Mouse (Mus musculus) T-helper 1 cell (primary cell): ENCODE data around the gene Prkg1.

Experiments
- in situ Hi-C: fragments of 300-600 bp; cut with MboI, MseI; formaldehyde crosslinking; loops from one replicate; pipeline ENCODE4 v1.15.1; 2025; ENCODE audit warnings: high pct_unique_total_duplicates

Prkg1 gene

DNA sequence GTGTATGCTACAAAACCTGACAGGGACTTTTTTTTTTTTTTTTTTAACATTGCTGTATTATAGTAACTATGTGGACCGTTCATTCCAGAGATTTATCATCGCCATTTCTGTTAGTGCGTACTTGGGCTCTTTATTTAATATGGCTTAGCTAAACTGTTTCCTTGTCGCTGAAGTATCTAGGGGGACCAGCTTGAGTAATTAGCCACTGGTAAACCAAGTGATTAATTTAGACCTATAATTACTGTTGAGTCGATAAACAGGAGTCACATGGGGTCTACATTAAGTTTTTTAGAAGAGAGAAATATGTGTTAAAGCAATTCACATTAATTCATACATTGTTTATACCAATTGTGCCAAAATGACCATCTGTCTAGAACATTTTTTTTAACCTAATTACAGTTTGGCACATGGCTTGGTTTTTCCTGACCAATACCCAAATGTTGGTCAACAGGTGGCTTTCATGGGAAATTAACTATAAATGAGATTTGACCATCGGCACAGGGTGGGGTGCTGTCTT lies 605.8 kb downstream of the Prkg1 start:
- in situ Hi-C loops: no loop called here

DNA sequence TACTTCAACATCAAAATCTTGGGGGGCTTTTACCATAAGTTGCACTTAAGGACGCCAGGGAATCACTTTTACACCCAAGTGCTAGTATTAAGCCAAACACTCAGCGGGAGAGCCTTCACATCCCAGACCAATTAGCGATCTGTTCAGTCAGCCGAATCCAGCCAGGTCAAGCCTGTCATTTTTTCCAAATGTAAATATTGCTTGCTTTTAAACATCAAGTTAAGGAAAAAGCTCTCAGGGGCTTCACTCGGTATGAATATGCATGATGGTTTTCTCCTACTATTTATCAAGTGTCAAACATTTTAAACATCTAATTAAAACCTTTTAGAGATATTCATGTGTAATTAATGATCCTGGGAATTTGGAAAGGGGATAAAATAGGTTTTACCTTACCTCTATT lies 611.4 kb downstream of the Prkg1 start:
- in situ Hi-C loops: no loop called here

DNA sequence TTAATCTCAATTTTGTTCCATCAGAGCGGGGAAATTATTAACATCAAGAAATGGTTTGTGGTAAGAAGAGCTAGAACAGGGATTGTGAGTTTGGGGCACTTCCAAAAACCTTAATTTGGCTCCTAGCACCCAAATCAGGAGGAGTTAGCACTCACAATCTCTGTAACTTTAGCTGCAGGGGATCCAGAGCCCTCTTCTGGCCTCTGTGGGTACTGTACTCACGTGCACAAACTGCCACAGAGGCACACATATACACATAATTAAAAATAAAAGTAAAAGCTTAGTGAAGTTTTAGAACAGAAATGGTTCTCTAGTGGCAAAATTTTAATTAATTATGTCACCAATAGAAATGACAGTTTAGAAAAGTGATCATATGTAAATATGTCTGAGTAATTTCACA lies 614.9 kb downstream of the Prkg1 start:
- in situ Hi-C loops: no loop called here

DNA sequence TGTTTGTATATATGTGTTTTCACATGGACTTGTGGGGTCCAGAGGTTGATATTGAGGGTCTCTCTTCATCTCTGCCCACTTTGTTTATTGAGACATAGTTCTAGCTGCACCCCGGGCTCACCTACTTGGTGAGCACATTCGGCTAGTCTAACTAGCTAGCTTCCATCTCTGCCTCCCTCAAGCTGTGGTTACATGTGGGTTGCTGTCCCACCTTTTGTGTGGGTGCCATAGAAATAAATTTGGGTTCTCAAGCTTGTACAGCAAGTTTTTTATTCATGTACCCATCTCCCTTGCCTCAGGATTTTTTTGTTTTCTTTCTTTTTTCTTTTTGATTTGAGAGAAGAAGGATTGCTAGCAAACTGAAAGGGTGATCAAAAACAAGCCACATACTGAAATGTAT lies 617.4 kb downstream of the Prkg1 start:
- in situ Hi-C loops: no loop called here

DNA sequence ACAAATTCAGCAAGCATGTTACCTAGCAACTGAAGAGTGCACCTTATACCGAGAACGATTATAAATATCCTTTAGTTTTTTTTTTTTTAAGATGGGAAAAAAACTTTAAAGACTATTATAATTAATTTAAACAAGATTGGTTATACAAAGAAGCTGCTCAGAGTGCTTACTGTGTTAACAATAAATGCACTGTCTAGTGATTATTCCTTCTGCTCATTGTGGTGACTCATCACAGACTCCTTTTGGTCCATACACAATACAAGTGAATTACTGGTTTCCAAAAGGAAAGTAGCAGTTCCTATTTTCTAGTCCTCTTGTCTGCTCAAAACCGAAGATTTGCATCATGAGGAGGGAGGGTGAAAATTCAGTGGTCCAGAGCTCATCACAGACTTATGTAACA lies 618.7 kb downstream of the Prkg1 start:
- in situ Hi-C loops: no loop called here

DNA sequence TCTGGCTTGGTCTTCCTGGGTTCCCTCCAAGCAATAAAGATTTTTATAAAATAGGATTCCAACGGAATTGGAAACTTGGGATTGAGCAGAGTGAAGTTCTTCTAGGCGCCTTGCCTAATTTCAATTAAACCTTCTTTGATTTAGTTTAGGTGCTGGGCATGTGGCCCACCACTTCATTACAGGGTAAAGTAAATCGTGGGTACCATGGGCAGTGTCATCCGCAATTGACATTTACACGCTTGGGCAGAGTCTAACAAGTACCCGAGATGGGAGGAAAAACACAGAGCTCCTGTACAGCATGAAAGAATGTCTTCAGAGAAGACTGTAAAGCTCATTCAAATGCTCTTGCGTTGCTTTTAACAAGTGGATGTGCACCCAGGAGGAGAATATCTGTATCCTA lies 622.9 kb downstream of the Prkg1 start:
- in situ Hi-C loops: no loop called here

DNA sequence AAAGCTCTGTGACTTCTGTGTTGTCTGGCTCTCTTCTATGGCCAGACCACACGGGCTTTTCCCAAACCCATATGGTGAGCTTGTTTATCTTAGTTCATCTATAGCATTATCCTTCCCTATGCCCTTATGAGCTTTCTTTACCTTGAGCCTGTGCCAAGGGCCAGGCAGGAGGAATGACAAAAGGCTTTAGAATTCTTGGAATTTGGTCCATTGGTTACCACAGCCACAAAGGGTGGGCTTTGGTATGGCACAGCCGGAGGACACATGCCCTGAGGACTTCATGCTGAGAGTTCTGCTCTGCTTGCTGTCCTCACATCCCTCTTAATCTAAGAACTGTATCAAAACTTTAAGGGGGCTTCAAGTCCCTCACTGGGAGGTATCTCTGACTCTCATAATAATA lies 628.5 kb downstream of the Prkg1 start:
- in situ Hi-C loops: no loop called here

DNA sequence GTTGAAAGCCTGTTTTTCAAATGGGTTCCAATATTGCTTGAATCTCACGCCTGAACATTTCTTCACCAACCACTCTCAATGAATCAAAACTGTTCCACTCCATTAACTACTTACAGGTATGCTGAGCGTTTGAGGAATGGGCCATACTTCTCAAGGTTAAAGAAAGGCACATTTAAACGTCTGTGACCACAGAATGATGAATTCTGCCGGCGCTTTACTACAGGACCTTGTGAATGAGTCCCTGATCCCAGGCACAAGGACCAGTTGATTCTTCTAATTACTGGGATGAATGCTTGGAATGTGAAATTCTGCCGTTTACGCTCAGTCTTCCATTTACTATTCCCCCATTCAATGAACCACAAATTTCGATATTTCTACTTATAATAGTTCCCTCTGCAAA lies 632.2 kb downstream of the Prkg1 start:
- in situ Hi-C loops: no loop called here

DNA sequence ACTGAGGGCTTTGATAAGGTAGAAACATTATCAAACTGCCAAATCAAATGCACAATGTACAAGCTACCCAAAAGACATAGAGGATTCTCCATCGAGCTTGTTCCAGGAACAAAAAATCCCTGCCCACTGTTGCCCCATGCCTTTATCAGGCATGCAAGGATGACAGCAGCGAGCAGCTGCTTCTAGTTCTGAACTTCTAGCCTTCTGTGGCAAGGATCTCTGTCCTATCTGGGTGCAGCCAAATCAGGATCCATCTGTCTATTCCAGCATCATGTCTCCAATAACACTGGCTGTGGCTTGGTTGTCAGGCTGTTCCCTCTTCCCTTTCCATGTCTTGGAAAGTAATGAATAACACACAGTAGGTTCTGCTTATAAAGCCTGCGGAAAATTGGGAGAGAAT lies 640.2 kb downstream of the Prkg1 start:
- in situ Hi-C loops: no loop called here

DNA sequence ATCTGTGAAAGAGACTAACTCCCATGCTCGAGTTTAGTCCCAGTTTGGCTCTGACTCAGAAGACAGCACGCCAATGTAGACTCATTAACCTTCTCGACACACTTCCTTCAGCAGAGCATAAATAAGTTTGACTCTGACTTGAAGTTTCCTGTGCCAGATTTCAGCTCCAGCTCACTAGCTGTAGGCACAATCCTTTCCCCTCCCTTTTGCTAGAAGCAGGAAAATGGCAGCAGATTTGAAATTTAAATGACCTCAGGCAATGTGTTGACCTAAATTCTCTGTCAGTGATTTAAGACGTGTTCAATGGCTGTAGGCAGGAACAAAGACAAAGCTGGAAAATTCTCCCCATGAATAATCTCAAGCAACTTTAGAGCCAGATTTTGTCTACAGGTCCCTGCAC lies 650.1 kb downstream of the Prkg1 start:
- in situ Hi-C loops: loop anchor here (5.0 kb wide), 1 partner anchor 377 kb away; no protein-coding TSS in a partner anchor

DNA sequence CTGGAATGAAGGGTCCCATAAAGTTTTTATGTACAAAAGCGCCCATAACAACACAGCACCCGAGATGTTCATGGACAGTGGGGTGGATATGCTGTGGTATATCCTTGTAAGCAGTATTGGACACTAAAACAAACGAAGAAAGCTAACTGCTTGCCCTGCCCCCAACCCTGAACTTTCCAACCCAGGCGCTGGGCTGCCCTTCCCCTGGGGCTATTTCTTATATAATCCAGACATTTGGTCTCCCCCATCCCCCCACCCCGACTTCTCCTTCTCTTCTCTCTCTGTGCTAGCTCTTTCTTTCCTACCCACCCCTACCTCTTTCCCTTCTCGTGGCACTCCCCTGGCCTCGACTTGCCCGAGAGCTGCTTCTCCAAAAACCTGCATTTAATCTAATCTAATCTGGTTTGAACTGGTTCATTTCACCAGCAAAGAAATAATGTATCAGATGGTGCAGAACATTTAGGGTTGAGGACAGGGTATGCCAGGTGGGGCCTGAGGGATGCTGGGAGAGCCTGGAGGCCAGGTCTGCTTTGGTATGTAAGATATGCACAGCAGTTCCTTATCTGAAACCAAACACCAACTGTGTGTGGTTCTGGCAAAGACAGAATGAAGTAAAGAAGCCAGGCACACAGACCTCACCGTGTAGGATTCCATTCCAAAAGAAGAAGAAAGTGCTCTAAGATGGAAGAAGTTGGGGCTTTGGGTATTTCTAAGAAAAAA lies 657.8 kb downstream of the Prkg1 start:
- in situ Hi-C loops: no loop called here

DNA sequence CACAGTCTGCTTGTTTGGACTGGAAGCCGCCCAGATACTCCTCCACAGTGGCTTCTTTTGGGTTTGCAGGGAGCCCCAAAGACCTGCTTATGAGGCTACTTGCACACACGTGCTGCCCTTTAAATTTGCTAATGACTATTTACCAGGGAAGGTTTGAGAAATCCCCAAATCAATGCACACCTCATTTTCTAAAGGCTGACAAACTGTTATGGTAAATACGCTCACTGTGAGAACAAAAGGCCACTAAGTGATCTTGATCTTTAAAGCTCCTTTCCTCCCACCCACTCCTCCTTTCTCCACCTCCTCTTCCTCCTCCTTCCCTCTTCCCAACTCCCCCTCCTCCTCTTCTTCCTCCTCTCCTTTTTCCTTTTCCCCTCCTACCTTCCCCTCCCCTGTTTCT lies 658.8 kb downstream of the Prkg1 start:
- in situ Hi-C loops: no loop called here

DNA sequence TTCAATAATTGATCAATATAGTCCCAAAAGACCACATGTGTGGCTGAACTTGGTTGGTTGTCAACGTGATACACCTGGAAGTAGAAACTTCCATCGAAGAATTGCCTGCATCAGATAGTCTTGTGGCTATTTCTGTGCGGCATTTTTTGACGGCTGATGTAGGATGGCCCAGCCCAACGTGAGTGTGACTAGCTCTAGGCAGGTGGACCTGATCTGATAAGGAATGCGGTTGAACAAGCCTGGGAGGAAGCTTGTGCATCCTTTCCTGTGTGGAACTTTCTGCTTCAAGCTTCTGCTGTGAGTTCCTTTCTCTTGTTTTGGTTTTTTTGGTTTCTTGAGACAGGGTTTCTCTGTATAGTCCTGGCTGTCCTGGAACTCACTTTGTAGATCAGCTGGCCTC lies 660.1 kb downstream of the Prkg1 start:
- in situ Hi-C loops: no loop called here

DNA sequence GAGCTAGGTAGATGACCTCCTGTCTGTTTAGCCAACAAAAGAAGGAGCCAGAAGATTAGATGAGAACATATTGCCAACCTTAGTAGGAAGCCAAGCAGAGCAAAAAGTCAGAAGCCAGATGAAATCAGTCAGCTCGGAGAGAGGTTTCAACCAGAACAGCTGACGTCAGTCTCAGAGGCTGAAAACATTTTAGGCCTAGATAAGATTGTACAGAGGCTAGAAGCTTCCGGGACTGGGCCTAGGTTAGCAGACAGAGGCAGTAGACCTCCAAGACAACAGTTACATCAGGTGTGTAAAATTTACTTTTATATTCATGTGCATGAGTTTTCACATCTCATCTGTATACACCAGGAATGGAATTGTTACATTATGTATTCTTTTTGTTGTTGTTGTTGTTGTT lies 665.5 kb downstream of the Prkg1 start:
- in situ Hi-C loops: no loop called here

DNA sequence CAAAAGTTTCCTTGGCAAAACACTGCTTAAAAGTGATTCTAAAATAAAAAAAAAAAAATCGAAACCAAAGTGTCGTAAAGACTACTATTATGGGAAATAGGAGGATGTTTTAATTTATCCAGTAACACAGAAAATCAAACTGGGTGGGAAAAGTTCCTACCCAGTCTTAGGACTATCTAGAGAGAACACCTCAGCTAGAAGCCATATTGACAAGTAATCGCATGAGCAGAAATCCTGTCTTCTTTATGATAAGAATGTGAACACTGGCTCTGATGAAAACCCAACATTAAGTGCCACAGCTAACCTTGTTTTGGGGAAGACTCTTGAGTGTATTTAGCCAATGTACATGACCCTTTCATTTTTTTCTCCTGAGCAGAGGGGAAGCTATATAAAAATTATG lies 667.0 kb downstream of the Prkg1 start:
- in situ Hi-C loops: no loop called here

DNA sequence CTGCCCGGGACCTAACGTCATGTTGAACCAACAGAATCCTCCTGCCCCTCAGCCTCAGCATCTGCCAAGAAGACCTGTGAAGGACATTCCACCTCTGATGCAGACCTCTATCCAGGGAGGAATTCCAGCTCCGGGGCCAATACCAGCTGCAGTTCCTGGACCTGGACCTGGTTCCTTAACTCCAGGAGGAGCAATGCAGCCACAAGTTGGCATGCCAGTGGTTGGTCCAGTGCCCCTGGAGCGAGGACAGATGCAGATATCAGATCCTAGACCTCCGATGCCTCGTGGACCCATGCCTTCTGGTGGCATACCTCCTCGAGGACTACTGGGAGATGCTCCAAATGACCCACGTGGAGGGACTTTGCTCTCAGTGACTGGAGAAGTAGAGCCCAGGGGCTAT lies 681.1 kb downstream of the Prkg1 start:
- in situ Hi-C loops: no loop called here

DNA sequence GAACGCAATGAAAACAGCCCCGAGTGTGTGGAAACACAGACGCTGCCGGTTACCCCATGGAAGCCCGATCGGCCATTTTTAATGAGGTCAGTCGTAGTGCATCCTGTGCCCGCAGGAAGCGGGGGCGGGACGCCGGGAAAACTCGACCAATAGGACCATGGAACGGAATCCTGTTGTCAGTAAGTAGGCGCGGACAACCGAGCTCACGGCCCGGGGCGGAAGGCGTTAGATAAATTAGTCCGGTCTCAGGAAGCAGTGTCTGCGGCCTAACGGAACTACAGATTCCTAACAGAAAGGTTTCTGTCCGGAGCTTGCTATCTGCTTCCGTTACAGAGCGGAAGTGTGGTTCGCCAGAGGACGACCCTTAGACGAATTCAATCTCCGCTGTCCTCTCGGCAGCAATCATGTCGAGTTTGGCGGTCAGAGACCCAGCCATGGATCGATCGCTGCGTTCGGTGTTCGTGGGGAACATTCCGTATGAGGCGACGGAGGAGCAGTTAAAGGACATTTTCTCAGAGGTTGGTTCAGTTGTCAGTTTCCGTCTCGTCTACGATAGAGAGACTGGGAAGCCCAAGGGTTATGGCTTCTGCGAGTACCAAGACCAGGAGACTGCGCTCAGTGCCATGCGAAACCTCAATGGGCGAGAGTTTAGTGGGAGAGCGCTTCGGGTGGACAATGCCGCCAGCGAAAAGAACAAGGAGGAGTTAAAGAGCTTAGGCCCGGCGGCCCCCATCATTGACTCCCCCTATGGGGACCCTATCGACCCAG lies 682.0 kb downstream of the Prkg1 start, which contains the start of gene Cstf2t:
Gene Cstf2t, plus strand, starts transcription at position 176 of the 768 bp plus-strand sequence.
- in situ Hi-C loops: no loop called here

DNA sequence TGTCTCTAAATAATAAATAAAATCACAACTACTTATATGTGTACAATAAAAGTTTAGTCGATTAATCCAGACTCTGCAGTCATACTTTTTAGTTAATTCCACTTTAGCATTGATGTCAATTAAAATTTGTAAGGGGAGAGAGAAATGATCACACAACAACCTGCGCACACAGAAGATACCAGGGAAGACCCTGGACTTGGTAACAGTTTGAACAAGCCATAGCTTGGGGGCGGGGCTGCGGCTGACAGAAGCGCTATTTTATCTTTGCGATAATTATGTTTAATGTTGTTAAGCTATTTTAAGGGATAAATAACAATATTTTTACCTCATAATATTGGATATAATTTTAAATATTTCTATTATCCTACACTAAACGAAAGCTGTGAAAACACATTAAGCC lies 682.6 kb downstream of the Prkg1 start:
- in situ Hi-C loops: no loop called here

DNA sequence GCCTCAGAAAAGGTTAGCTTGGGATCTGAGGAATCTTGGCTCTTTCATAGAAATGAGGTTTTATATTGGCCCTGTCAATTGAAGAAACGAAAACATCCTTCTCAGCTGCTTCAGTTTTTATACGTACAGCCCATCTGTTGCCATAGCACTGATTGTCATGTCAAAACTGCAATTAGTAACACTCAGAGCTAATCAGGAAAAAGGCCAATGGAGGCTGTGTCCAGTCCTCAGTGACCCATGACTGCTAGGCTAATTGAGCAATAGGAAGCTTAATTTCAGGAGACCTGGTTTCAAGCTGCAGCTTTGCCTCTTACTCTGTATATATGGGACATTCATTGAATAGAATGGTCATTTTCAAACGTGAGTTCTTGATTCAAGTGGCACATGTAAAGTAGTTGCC lies 686.6 kb downstream of the Prkg1 start:
- in situ Hi-C loops: no loop called here

DNA sequence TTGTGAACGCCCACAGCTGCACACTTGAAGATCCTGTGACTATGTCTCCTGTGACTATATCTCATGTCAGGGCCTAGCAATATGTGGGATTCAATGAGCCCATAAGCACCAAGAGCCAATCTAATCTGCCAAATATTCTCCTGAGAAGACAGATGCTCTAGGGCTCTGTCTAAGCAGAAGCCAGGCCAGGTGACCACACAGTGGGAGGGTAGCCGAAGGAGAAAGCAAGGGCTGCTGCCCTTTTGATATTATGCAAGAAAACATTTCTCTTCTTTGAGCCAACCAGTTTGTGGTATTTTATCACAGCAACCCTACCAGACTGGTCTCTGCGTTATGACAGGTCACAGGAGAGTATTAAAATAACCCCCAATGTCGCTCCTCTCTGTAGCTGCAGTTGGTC lies 688.7 kb downstream of the Prkg1 start:
- in situ Hi-C loops: no loop called here

DNA sequence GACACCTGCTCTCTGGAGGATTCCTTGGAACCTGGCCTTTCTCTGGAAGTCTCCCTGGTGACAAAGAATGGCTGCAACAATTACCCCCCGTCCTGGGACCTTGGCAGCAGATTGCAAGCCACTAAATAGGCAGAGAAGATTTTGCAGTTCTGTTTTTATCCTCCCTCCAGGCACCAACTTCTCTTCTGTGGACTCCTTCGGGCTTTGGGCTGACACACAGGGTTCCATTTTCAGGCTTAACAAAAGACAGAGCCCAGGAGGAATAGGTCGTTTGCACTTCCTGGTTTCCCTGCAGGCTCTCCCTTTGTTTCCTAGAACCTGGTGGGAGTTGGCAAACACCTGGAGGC lies 690.1 kb downstream of the Prkg1 start:
- in situ Hi-C loops: no loop called here

DNA sequence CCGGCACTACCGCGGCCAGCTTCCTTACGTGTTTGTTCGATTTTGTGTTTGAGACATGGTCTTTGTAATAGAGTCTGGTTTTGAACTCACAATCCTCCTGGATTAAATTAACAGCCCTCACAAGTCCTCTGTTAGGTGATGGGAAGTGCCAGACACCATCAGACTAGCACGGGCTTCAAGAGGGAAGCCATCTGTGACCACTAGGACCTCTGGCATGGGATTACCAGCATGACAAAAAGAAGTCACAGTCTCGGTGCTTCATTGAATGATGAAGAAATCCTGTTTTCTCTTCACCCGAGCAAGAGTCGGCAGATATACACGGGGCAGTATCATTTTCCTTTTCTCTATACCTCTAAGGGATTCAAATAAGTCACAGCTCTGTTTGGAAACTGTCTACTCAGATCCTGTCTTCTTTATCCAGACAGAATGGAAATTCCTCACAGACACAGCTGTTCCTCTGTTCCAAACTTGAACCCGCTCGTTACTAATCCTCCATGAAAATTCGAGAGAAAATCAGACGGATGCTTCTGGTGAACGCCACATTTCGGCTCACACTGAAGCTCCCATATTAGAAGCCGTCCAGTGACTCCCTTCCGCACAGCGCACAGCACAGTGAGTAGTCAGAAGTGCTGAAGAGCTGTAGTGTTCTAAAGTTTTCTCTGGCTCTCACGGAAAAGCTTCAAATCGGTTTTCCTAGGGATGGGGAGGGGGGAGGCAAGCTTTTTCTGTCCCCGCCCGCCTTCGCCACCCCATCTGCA lies 690.7 kb downstream of the Prkg1 start:
- in situ Hi-C loops: no loop called here
